Mouse (Mus musculus): ENCODE results near the gene Ccdc62.

The Ccdc62 gene

DNA sequence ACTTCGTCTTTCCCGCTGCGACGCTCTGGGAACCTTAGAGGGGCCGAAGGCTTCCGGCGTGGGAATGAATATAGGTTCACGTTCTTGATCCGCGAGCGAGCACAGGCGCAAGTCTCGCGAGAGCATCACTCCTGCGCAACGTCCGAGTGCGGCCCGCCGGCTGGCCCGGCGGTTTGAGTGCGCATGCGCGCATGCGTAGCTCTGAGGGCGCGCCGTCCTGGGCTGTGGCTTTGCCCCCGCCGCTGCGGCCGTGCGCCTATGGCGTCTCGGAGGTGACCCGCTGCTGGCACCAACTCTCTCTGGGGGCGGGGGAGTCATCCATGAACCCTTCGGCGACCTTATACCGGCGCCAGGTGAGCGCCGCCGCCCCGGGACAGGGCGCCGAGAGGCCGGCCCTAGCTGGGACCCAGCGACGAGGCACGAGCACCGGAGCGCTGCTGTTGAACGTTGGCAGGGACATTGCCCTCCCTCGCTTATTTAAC lies at the start of gene Ccdc62:
TSS of gene Ccdc62 (plus strand) at position 172 of the 482 bp plus-strand sequence.
- peak; percentile 90 for DNase-seq

DNA sequence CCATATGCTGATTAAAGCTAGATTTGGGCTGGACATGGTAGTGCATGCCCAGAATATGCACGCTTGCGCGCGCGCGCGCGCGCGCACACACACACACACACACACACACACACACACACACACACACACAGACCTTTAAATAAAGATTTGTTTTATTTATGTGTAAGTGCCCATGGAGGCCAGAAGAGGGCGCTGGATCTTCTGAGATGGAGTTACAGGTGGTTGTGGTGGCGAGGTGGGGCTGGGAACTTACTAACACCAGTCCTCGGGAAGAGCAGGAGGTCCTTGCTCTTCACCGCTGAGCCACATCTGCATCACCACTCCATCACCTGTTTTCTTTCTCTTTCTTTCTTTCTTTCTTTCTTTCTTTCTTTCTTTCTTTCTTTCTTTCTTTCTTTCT lies 49.7 kb upstream of the Ccdc62 start:
- no peak for DNase-seq

DNA sequence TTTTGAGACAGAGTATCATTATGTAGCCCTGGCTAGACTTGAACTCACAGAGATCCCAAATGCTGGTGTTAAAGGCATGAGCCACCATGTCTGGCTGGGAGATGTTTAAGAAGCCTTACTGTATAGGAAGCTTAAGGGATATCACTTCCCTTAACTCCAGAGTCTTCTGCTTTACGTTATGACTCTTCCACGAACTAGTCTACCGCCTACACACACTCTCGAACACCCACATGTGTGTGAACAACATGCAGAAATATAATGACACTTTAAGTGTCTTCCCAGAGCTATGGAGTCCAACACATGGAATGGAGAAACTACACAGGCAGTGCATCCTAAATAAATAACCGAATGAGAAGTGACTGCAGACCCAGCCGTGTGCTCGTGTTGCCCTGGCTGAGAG lies 46.6 kb upstream of the Ccdc62 start:
- no peak for DNase-seq

DNA sequence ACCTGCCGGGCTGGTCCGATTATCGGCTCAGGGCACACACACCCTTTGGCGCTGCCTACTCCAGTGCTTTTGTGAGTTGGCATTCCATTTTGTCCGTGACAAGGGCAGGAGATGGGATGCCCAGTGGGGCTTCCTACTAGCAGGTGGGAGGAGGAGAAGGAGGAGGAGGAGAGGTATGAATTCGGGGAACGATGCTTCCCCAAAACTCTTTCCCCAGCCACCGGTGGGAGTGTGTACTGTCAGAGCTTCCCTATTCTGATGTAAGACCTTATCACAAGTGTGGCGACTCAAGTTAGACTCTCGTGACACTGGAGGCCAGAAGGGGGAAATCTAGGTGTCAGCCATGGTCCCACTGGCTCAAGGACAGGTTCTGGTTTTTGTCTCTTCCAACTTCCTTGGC lies 46.1 kb upstream of the Ccdc62 start:
- DNase-seq, result no peak

DNA sequence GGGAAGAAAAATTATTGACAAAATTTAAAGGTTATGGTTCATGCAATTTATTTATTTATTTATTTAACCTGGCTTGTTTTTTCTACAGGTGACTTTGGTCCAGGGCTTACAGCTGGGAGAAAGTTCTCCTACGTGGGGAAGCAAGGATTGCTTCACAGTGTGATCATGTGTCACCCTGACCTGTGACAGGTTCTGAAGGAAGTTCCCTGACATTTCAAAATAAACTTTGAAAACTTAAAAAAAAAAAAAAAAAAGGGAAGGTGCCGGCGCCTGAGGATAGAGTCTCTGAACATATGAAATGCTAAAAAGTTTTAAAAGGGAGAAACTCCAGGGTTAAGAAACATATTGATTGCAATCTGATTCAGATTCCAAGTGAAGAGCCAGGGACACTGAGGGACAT lies 44.1 kb upstream of the Ccdc62 start:
- no peak for DNase-seq

DNA sequence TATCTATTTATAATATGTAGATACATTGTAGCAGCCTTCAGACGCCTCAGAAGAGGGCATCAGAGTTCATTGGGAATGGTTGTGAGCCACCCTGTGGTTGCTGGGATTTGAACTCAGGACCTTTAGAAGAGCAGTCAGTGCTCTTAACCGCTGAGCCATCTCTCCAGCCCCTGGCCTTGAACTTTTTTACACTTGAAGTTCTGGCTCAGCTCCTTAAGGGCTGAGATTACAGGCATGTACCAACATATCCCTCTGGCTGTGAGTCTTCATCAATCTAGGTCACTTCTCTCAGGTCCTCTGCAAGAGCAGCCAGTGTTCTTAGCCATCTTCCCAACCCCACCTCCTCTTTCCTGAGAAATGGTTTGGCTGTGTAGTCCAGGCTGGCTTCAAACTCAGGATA lies 40.2 kb upstream of the Ccdc62 start:
- DNase-seq, result no peak

- DNase-seq, result no peak
Observed at GRCm38 (mm10) chr5:123890987-123891386, 39.5 kb upstream of the Ccdc62 start.

GRCm38 (mm10) chr5:123891669-123892068 lies 38.8 kb upstream of the Ccdc62 start:
- DNase-seq, result no peak

DNA sequence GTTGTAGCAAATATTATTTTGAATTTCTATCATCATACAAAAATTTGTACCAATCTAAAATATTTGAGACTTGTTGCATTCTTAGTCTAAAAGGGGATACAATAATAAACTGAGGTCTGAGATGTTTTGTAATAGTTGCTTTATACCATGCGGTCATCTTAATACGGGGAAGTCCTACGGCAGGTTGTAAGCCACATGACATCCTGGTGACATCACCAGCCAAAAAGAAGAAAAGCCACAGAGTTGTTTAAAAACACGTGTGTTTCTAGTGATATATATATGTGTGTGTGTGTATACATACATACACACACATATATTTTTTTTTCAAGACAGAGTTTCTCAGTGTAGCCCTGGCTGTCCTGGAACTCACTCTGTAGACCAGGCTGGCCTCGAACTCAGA lies 37.0 kb upstream of the Ccdc62 start:
- DNase-seq, result no peak

DNA sequence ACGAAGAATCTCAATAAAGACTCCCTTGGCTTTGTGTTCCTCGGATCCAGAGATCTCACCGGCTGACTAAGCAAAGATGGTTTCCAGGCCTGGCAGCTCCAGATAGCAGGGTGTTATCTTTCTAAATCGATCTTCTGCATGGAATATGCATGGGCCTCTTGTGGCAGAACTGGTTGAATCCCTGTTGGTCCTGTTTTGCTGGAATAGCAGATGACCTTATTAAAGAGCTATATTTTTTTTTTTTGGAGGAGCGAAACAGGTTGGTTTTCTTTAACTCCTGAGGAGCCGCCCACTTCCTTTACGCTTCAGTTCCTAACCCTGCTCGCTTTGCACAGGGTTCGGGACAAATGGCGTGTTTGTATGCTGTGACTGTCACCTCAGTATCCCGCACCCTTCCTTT lies 34.1 kb upstream of the Ccdc62 start:
- no peak for DNase-seq

GRCm38 (mm10) chr5:123897352-123897751 lies 33.1 kb upstream of the Ccdc62 start:
- no peak for DNase-seq

DNA sequence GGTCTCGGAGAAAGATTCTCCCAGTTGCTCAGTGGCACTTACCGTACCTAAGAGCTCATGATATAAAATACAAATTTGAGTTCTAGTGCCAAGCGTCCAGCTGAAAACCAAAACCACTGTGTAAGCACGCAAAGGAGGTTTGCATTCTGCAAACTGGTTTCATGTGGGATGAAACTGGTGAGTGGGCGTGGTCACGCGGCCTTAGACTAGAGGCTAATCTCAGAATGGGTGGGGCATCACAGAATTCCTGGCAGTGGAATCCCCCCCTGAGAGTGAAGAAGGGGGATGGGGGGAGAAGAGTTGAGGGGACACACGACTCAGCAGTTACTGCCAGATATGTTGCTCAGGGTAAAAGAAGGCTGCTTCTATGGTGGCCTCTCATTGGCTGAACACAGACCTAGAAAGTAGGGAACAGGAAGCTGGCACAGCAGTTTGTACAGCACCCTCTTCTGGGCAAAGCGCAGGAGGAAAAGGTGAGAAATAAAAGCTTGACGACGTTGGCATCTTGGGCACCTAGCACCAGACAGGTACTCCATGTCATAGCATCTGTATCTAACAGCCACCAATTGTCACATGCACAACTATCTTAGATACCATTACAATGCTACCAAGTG lies 26.3 kb upstream of the Ccdc62 start:
- no peak for DNase-seq

DNA sequence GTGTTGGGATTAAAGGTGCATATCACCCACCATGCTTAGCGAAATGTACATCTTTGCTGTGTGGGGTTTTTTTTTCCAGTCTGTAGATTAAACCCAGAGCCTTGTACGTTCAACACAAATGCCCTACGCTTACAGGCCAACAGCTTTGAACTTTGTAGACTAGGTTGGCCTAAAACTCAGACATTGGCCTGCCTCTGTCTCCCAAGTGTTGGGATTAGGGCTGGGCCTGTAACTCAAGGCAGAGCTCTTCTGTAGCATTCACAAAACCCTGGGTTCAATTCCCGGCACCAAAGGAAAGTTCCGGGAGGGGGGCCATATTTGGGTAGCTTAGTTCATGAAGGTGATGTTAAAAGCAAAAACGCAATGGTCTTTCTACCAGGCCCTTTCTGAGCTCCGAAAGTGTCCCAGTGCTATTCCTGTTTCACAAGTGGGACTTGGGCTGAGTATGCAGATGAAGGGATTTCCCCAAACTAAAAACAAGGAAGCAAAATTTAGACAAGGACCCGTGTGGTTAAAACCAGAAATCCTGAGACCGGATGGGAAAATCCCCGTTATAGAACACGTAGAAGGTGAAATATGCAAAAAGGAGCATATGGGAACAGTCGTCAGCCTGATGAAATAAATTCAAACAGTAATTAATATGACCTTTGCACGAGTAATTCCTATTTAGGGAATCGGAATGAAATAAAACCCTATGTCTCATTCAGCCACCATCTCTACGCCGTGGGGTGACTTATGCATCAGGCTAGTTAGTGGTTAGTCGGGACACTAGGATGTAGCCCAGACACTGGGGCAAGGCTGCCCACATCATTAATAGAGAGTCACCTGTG lies 24.1 kb upstream of the Ccdc62 start:
- peak; percentile 18 for DNase-seq

- DNase-seq, result peak; percentile 100
Observed at GRCm38 (mm10) chr5:123906976-123907630, 23.4 kb upstream of the Ccdc62 start, which contains the start of gene Denr. TSS of gene Denr (plus strand) at chr5:123907175.

- DNase-seq, result no peak
Observed at GRCm38 (mm10) chr5:123907631-123907977, 22.9 kb upstream of the Ccdc62 start.

DNA sequence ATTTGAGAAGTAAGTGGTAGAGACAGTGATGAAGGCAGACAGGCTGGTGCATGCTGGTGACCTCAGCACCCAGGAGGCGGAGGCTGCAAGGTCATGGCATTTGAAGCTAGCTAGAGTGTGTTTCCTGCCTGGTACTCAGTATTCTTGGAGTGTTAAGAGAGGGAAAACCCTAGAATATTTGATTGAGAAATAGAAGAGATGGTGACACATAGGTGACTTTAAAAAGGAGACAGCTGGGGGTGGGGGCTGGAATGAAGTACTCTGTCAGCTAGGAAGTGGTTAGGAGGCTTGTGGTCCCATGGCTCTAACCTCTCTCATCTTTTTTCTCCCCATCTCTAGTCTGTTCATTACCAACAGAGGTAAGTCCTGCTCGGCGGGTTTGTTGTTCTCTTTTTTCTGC lies 15.6 kb upstream of the Ccdc62 start:
- DNase-seq, result no peak

GRCm38 (mm10) chr5:123922112-123922511 lies 8.4 kb upstream of the Ccdc62 start:
- DNase-seq, result no peak

DNA sequence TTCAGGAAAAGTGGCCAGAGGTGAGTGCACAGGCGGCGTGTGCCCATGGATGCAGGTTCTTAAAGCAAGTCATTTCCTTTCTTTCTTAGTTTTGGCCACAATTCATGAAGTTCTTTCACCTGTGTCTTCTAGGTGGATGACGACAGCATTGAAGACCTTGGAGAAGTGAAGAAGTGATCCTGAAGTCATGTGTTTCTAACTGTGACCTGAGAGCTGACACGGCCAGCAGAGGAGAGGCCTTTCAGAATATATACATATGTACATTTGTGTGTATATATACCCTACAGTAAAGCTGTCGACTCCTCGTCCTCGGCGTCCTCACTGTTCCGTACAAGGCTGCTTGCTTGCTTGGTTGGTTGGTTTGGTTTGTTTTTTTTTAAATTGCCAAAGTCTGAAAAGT lies 3.4 kb upstream of the Ccdc62 start, which contains the start of gene Gm43518:
TSS of gene Gm43518 (plus strand) at position 301 of the 400 bp plus-strand sequence.
- DNase-seq, result no peak

DNA sequence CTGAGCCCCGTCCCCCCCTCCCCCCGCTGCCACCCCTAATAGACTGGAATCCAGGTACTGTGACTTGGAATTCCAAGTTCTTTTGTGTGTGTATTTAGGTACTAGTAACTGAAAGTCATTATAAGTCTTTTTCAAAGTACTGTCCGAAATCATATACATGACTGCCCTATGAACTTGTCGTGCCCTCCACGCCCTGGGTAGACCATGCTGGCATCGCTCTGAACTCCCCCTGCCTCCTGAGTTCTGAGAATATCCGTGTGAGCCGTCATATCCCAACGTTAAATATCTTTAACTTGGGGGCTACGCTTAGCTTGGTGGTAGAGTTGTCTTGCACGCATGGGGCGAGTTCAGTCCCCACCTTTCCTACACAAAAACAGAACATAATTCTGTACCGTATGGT lies 652 bp downstream of the Ccdc62 start:
- no peak for DNase-seq

- no peak for DNase-seq
Observed at GRCm38 (mm10) chr5:123932927-123933326, 2.4 kb downstream of the Ccdc62 start.

DNA sequence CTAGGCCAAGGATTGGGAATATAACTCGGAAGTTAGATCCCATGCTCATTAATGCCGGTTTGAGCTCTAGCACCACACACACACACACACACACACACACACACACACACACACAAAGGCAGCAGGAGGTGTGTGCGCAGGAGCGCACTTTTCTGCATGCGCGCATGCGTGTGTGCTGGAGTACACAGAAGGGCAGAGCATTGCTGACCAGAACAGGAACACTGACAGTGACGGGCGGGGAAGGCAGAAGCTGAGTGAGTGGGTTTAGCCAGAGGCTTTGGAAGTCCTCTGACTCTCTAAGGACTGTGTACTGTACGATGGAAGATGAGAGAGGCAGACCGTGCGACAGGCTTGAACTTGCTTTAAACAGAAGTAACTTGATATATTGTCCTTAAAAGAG lies 3.1 kb downstream of the Ccdc62 start:
- DNase-seq, result no peak

DNA sequence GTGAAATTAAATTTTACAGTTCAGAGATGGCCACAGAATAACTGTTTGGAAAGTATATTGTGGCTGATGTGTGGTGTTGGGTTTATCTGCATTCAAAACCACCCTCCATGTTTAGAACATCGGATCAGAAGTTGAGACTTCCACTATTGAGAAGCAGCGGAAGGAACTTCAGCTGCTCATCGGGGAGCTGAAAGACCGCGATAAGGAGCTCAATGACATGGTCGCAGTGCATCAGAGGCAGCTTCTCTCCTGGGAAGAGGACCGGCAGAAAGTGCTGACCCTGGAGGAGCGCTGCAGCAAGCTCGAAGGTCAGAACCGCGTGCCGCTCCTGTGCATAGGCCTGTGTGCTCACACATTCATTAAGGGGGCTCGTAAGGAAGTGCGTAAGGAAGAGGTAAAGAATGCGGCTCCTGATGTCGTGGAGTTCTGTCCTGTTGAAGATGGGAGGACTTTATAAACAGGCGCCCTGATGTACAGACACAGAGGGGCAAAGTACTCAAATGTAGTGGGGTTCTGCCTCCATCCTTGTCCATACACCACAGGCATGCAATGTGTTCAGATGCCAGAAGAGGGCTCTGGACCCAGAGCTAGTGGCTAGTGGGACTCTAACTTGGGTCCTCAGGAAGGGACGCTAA lies 3.6 kb downstream of the Ccdc62 start:
- no peak for DNase-seq

DNA sequence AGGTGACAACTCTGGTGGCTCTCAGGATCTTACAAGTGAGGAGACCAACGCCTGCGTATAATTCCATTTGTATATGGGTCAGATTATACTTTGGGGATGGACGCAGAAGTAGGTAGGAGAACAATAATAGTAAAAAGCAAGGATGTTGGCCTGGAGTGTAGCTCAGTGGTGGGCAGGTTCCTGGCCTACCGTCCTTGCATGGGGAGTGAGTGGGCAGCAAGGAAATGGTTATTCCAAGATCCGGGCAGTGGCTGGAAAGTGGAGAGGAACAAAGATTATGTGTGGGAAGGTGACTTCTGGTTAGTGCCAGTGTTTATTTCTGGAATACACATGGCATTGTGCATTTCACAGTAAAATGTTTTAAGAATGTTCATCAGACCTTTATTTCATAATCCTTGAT lies 5.5 kb downstream of the Ccdc62 start:
- no peak for DNase-seq
